Comparison of ENCODE assay signal across 12 mouse cellular contexts in genomic region chr2:119740567-119740966, GRCm38 (mm10). TPM values are rescaled to one million over a fixed set of nuclear protein-coding genes. Genes with fewer than 3 reads are reported as not detected.
A peak's percentile ranks its signal among the peaks of the same experiment; 100 is the strongest.
DNase-seq lines count a peak whose midpoint lies in the region; ATAC-seq and TF ChIP-seq lines count a peak whose summit lies in the region.
"Had no signal": no experiment of that assay in that cellular context is flagged by ENCODE, and none has a peak within 500 bp of the region (broad histone marks: within the 10 kb centered on the region; RNA-seq: fewer than 3 reads in every experiment).

No protein-coding gene starts in this region.

- peaks cover 24% of the 10 kb centered on the region for H3K4me1 ChIP-seq in intestine, embryonic 15.5 days (replicated peaks)
- peaks cover 32% of the 10 kb centered on the region for H3K4me1 ChIP-seq in intestine, embryonic 16.5 days (ENCODE audit: control insufficient read depth, insufficient read depth, low read length)
- H3K4me1 ChIP-seq in E14TG2a.4 (replicated peaks; ENCODE audit: low read depth, low read length) = peaks cover 61% of the 10 kb centered on the region
- H3K4me1 ChIP-seq in brown adipose tissue, adult 24 weeks (ENCODE audit: control insufficient read depth, insufficient read depth, insufficient read length, low read length) = peaks cover 22% of the 10 kb centered on the region; the same call in 1 of the 2 replicates

- no peak for TF ChIP-seq CTCF in E14TG2a.4 (conservative IDR thresholded peaks at IDR 0.05; ENCODE audit: low read length)

- peaks cover 18% of the 10 kb centered on the region for H3K27me3 ChIP-seq in intestine, embryonic 15.5 days (replicated peaks)
- H3K27me3 ChIP-seq in intestine, embryonic 16.5 days (replicated peaks; ENCODE audit: control insufficient read depth, insufficient read depth, low read length) = peaks cover 4% of the 10 kb centered on the region; the same call in 1 of the 2 replicates
- peaks cover 58% of the 10 kb centered on the region for H3K27me3 ChIP-seq in E14TG2a.4 (ENCODE audit: insufficient read depth, low read length)

- H3K4me3 ChIP-seq in intestine, embryonic 15.5 days (replicated peaks) = no peak overlapping the region
- no peak overlapping the region for H3K4me3 ChIP-seq in intestine, embryonic 16.5 days (ENCODE audit: low read length)
- H3K4me3 ChIP-seq in E14TG2a.4 (replicated peaks; ENCODE audit: low read length) = 0 out of 2 replicates have a peak overlapping the region, but pooled peaks have one; percentile 90
- 0 out of 2 replicates have a peak overlapping the region, but pooled peaks have one; percentile 2 for H3K4me3 ChIP-seq in brown adipose tissue, adult 24 weeks (ENCODE audit: insufficient read depth, low read depth, low read length)

- no peak overlapping the region for H3K27ac ChIP-seq in intestine, embryonic 15.5 days
- H3K27ac ChIP-seq in intestine, embryonic 16.5 days (ENCODE audit: low read length) = no peak overlapping the region; the same call in 1 of the 2 replicates
- no peak overlapping the region for H3K27ac ChIP-seq in brown adipose tissue, adult 24 weeks (replicated peaks; ENCODE audit: low read depth, low read length)
- H3K27ac ChIP-seq: limb, embryonic 13.5 days had no signal

- peak overlapping the region; percentile 100; the same call in 1 of the 2 replicates for H3K4me2 ChIP-seq in intestine, embryonic 15.5 days (replicated peaks)
- no peak overlapping the region for H3K4me2 ChIP-seq in intestine, embryonic 16.5 days (ENCODE audit: low read depth, low read length)

- H3K36me3 ChIP-seq in intestine, embryonic 15.5 days = no peaks in the 10 kb centered on the region
- H3K36me3 ChIP-seq in intestine, embryonic 16.5 days (ENCODE audit: control insufficient read depth, insufficient read depth, low read length) = no peaks in the 10 kb centered on the region
- H3K36me3 ChIP-seq in E14TG2a.4 (ENCODE audit: insufficient read depth, low read length) = peaks cover 4% of the 10 kb centered on the region

- no peak for ATAC-seq in intestine, embryonic 15.5 days
- ATAC-seq in intestine, embryonic 16.5 days = no peak
- ATAC-seq in monocyte, adult 5-6 weeks (replicated peaks; ENCODE audit: insufficient number of reproducible peaks, low FRiP score, low TSS enrichment, poor library complexity, severe bottlenecking) = 0 out of 2 replicates have a peak, but pooled peaks have one; percentile 24

- 30% methylated on average over 2 of the region's 2 CpGs for WGBS in intestine, embryonic 15.5 days
- WGBS in intestine, embryonic 16.5 days = 37% methylated on average over 2 of the region's 2 CpGs

- no peaks in the 10 kb centered on the region for H3K9me3 ChIP-seq in intestine, embryonic 15.5 days
- H3K9me3 ChIP-seq in intestine, embryonic 16.5 days (ENCODE audit: control insufficient read depth, low read length) = no peaks in the 10 kb centered on the region
- no peaks in the 10 kb centered on the region for H3K9me3 ChIP-seq in E14TG2a.4 (ENCODE audit: low read length)
- H3K9me3 ChIP-seq: limb, embryonic 13.5 days; midbrain, embryonic 10.5 days had no signal

- no peak overlapping the region for H3K9ac ChIP-seq in intestine, embryonic 15.5 days
- no peak overlapping the region for H3K9ac ChIP-seq in intestine, embryonic 16.5 days (ENCODE audit: low read depth, low read length)
- H3K9ac ChIP-seq: limb, embryonic 13.5 days had no signal

- DNase-seq in cerebellum, postnatal 25 days = no peak
- DNase-seq in gastrocnemius, adult 8-10 months (ENCODE audit: low spot score in 2 of 2) = no peak
- DNase-seq: adrenal gland, postnatal 25 days; kidney, postnatal 4 days; right cerebral cortex, postnatal 25 days had no signal

RNA-seq across cellular contexts. Expression of gene Itpka, which starts 1.6 kb away (rescaled TPM):
- 9.5 and 9.7 TPM in 2 replicates for polyA plus RNA-seq in intestine, embryonic 15.5 days (2015; fragmentation: Nextera tagmentation; extraction: Ambion mirVana)
- polyA plus RNA-seq in intestine, embryonic 16.5 days (2015; fragmentation: Nextera tagmentation; extraction: Ambion mirVana) = 7.5 and 7.9 TPM in 2 replicates
- 7.7 and 10.6 TPM in 2 replicates for polyA plus RNA-seq in brown adipose tissue, adult 24 weeks (2012; ENCODE audit: insufficient read depth, insufficient read length, missing spikeins)
- total RNA-seq in monocyte, adult 5-6 weeks (2017) = 0.32 TPM in 1 of 3 replicates, not detected in the others
- not detected for total RNA-seq in gastrocnemius, adult 8-10 months (2022)

RNA-seq across cellular contexts. Expression of gene Ltk, which starts 19.7 kb away (rescaled TPM):
- 0.87 and 1.4 TPM in 2 replicates for polyA plus RNA-seq in intestine, embryonic 15.5 days (2015; fragmentation: Nextera tagmentation; extraction: Ambion mirVana)
- polyA plus RNA-seq in intestine, embryonic 16.5 days (2015; fragmentation: Nextera tagmentation; extraction: Ambion mirVana) = 0.86 and 1.1 TPM in 2 replicates
- not detected in 2 replicates for polyA plus RNA-seq in brown adipose tissue, adult 24 weeks (2012; ENCODE audit: insufficient read depth, insufficient read length, missing spikeins)
- 0.21 to 0.87 TPM in 2 of 3 replicates, not detected in the other for total RNA-seq in monocyte, adult 5-6 weeks (2017)
- total RNA-seq in gastrocnemius, adult 8-10 months (2022) = not detected
- polyA plus RNA-seq: limb, embryonic 13.5 days; midbrain, embryonic 10.5 days had no signal

RNA-seq across cellular contexts. Expression of gene Rpap1, which starts 46.8 kb away (rescaled TPM):
- polyA plus RNA-seq in intestine, embryonic 15.5 days (2015; fragmentation: Nextera tagmentation; extraction: Ambion mirVana) = 24.2 and 24.8 TPM in 2 replicates
- polyA plus RNA-seq in intestine, embryonic 16.5 days (2015; fragmentation: Nextera tagmentation; extraction: Ambion mirVana) = 22.9 and 23.8 TPM in 2 replicates
- 4.8 and 6.0 TPM in 2 replicates for polyA plus RNA-seq in brown adipose tissue, adult 24 weeks (2012; ENCODE audit: insufficient read depth, insufficient read length, missing spikeins)
- total RNA-seq in monocyte, adult 5-6 weeks (2017) = 5.3 to 13.1 TPM (median 8.3 TPM) in 3 replicates
- total RNA-seq in gastrocnemius, adult 8-10 months (2022) = 10 to 100 TPM; 14.2 to 17.0 (median 16.2) TPM

RNA-seq across cellular contexts. Expression of gene Tyro3, which starts 57.0 kb away (rescaled TPM):
- 14.7 and 15.5 TPM in 2 replicates for polyA plus RNA-seq in intestine, embryonic 15.5 days (2015; fragmentation: Nextera tagmentation; extraction: Ambion mirVana)
- 11.4 and 12.9 TPM in 2 replicates for polyA plus RNA-seq in intestine, embryonic 16.5 days (2015; fragmentation: Nextera tagmentation; extraction: Ambion mirVana)
- not detected in 2 replicates for polyA plus RNA-seq in brown adipose tissue, adult 24 weeks (2012; ENCODE audit: insufficient read depth, insufficient read length, missing spikeins)
- 0.67 to 1.9 TPM in 2 of 3 replicates, not detected in the other for total RNA-seq in monocyte, adult 5-6 weeks (2017)
- under 1 TPM; 0.29 to 0.74 (median 0.46) TPM for total RNA-seq in gastrocnemius, adult 8-10 months (2022)

Comparison
In these comparisons a context has a peak if more than half of its experiments do, and no peak if none do; other contexts are left out.
1. H3K4me3 ChIP-seq: peak in E14TG2a.4 (single experiment) and brown adipose tissue, adult 24 weeks (single experiment); none in intestine, embryonic 15.5 days (single experiment) and intestine, embryonic 16.5 days (single experiment).